Mouse (Mus musculus) forebrain, embryonic 11.5 days (tissue): Measurements from ENCODE around the gene Mroh2a. TPM values are rescaled to one million over a fixed set of nuclear protein-coding genes. Genes with fewer than 3 reads are reported as not detected.
A peak's percentile ranks its signal among the peaks of the same experiment; 100 is the strongest.

ENCODE experiments used
- ATAC-seq: fragments of 200-750 bp; cut with Nextera tagmentation; replicated peaks from 2 replicates; pipeline ENCODE4 v1.8.0; 2017; ENCODE audit warnings: moderate TSS enrichment; ENCODE audit not compliant: low FRiP score
- DNase-seq: peaks from one replicate; pipeline ENCODE4 v3.0.0-alpha.2; 2017; ENCODE audit warnings: low spot score
- H3K27ac ChIP-seq: fragments of 300-500 bp; sonication (generic); 2 replicates; pipeline ENCODE4 v1.5.1; 2014; ENCODE audit warnings: low read depth, low read length
- H3K27me3 ChIP-seq: fragments of 300-500 bp; sonication (generic); 2 replicates; pipeline ENCODE4 v1.6.1; 2014; ENCODE audit warnings: mild to moderate bottlenecking, low read length, mixed read lengths; ENCODE audit not compliant: control insufficient read depth, insufficient read depth
- H3K36me3 ChIP-seq: fragments of 300-500 bp; sonication (generic); 2 replicates; pipeline ENCODE4 v1.6.1; 2014; ENCODE audit warnings: mild to moderate bottlenecking, low read length, moderate library complexity, mixed read lengths; ENCODE audit not compliant: control insufficient read depth, insufficient read depth
- H3K4me1 ChIP-seq: fragments of 300-500 bp; sonication (generic); replicated peaks from 2 replicates; pipeline ENCODE4 v1.6.1; 2014; ENCODE audit warnings: low read length, mixed read lengths; ENCODE audit not compliant: control insufficient read depth, insufficient read depth
- H3K4me2 ChIP-seq: fragments of 300-500 bp; sonication (generic); 2 replicates; pipeline ENCODE4 v1.6.1; 2014; ENCODE audit warnings: low read depth, mild to moderate bottlenecking, low read length, moderate library complexity, mixed read lengths; ENCODE audit not compliant: severe bottlenecking
- H3K4me3 ChIP-seq: fragments of 300-500 bp; sonication (generic); 2 replicates; pipeline ENCODE4 v1.5.1; 2014; ENCODE audit warnings: low read depth, low read length
- H3K9ac ChIP-seq: fragments of 300-500 bp; sonication (generic); 2 replicates; pipeline ENCODE4 v1.6.1; 2014; ENCODE audit warnings: low read length
- H3K9me3 ChIP-seq: fragments of 300-500 bp; sonication (generic); 2 replicates; pipeline ENCODE4 v1.6.1; 2016; ENCODE audit warnings: low read length, mixed read lengths; ENCODE audit not compliant: control insufficient read depth
- WGBS: fragments of 180-500 bp; shearing (Covaris S2); extraction: QIAGEN DNeasy Blood & Tissue Kit; methylation state at CpG from one replicate; pipeline ENCODE4 v1.1.7; 2014; 5-methylcytosine and 5-hydroxymethylcytosine counted together
- polyA plus RNA-seq: library from polyadenylated mRNA; unstranded; fragments of >200 nt; fragmentation: Nextera tagmentation; extraction: Ambion mirVana; gene quantifications from 2 replicates; pipeline ENCODE4 v1.2.1, GENCODE M21; 2014

Mroh2a gene
- polyA plus RNA-seq, 1 experiment from 2014 or later = 2.5 TPM

DNA sequence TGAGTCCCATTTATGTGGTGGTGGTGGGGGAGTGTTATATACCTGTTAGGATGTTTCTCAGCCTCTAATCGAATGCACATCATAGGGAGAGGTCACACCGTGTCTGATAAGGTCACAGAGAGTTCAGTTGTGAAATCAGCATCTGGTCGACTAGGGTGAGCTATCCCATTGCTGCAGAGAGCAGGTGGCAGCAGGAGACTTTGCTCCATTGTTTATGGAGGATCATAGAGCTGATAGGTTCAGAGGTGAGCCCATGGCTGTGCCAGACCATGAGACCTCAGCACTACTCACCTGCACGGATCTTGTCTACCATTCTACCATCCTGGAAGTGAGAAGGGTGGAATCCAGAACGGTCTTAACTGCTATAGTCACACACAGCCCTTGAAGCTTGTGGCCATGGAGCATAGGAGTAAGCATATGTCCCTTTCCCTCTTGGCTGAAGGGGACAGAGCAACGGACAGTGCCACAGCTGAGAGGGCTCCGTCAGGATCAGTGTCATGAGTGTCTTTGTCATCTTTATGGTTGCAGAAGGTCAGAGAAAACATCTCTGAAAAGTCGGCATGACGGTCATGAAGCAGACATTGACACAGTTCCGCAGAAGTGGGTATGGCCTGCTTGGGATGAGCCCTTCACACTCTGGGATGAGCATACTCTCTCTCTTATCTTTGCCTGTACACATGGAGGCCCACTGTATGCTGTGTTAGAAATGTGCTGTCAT, 57.6 kb downstream of the Mroh2a start:
- Histone ChIP-seq H3K9ac (no peak overlapping the region), H3K9me3 (peaks cover 66% of the 10 kb centered on the region), H3K27me3 (no peaks in the 10 kb centered on the region), H3K4me3 (no peak overlapping the region), H3K36me3 (no peaks in the 10 kb centered on the region), H3K4me2 (no peak overlapping the region), H3K27ac (no peak overlapping the region), H3K4me1 (no peaks in the 10 kb centered on the region)
- DNase-seq = no peak
- ATAC-seq = peak; percentile 9
- 64% methylated on average over 10 of the region's 10 CpGs for WGBS

- ATAC-seq (peak; percentile 8; the same call in 1 of the 2 replicates), DNase-seq (no peak)
- H3K4me2 ChIP-seq = no peak overlapping the region
- H3K4me3 ChIP-seq = no peak overlapping the region
- no peaks in the 10 kb centered on the region for H3K27me3 ChIP-seq
- no peaks in the 10 kb centered on the region for H3K36me3 ChIP-seq
- no peak overlapping the region for H3K27ac ChIP-seq
- no peaks in the 10 kb centered on the region for H3K4me1 ChIP-seq
- peaks cover 71% of the 10 kb centered on the region for H3K9me3 ChIP-seq
- WGBS = 66% methylated on average over 7 of the region's 7 CpGs
- no peak overlapping the region for H3K9ac ChIP-seq
Measured at GRCm38 (mm10) chr1:88284946-88285320, 58.1 kb downstream of the Mroh2a start.

- H3K27me3 ChIP-seq = no peaks in the 10 kb centered on the region
- no peaks in the 10 kb centered on the region for H3K36me3 ChIP-seq
- DNase-seq (no peak), ATAC-seq (no peak)
- no peaks in the 10 kb centered on the region for H3K4me1 ChIP-seq
- H3K9ac ChIP-seq = no peak overlapping the region
- 72% methylated on average over 5 of the region's 5 CpGs for WGBS
- H3K9me3 ChIP-seq = peaks cover 78% of the 10 kb centered on the region
- no peak overlapping the region for H3K4me3 ChIP-seq
- H3K4me2 ChIP-seq = no peak overlapping the region
- no peak overlapping the region for H3K27ac ChIP-seq
Measured at GRCm38 (mm10) chr1:88285652-88286051, 58.9 kb downstream of the Mroh2a start.

GRCm38 (mm10) chr1:88286136-88286845, 59.5 kb downstream of the Mroh2a start:
- 84% methylated on average over 15 of the region's 15 CpGs for WGBS
- H3K9me3 ChIP-seq = peaks cover 80% of the 10 kb centered on the region
- H3K4me2 ChIP-seq = no peak overlapping the region
- H3K27ac ChIP-seq = no peak overlapping the region
- no peaks in the 10 kb centered on the region for H3K4me1 ChIP-seq
- H3K36me3 ChIP-seq = no peaks in the 10 kb centered on the region
- no peak overlapping the region for H3K9ac ChIP-seq
- no peaks in the 10 kb centered on the region for H3K27me3 ChIP-seq
- H3K4me3 ChIP-seq = no peak overlapping the region
- ATAC-seq (no peak), DNase-seq (no peak)

- H3K9me3 ChIP-seq = peaks cover 82% of the 10 kb centered on the region
- no peak for ATAC-seq
- H3K27ac ChIP-seq = no peak overlapping the region
- H3K27me3 ChIP-seq = no peaks in the 10 kb centered on the region
- H3K36me3 ChIP-seq = no peaks in the 10 kb centered on the region
- no peak overlapping the region for H3K9ac ChIP-seq
- H3K4me2 ChIP-seq = no peak overlapping the region
- no peak overlapping the region for H3K4me3 ChIP-seq
- WGBS = 76% methylated on average over 13 of the region's 13 CpGs
- DNase-seq = no peak
- no peaks in the 10 kb centered on the region for H3K4me1 ChIP-seq
Measured at GRCm38 (mm10) chr1:88286887-88287696, 60.3 kb downstream of the Mroh2a start.

GRCm38 (mm10) chr1:88287697-88287980, 60.9 kb downstream of the Mroh2a start:
- Histone ChIP-seq H3K27ac (no peak overlapping the region), H3K4me1 (no peaks in the 10 kb centered on the region), H3K27me3 (no peaks in the 10 kb centered on the region), H3K4me3 (no peak overlapping the region), H3K4me2 (no peak overlapping the region), H3K9me3 (peaks cover 83% of the 10 kb centered on the region), H3K9ac (no peak overlapping the region), H3K36me3 (no peaks in the 10 kb centered on the region)
- ATAC-seq (no peak), DNase-seq (peak; percentile 81)
- WGBS = 41% methylated on average over 5 of the region's 5 CpGs

GRCm38 (mm10) chr1:88288056-88288788, 61.4 kb downstream of the Mroh2a start:
- no peaks in the 10 kb centered on the region for H3K4me1 ChIP-seq
- H3K9me3 ChIP-seq = peaks cover 77% of the 10 kb centered on the region
- H3K4me3 ChIP-seq = no peak overlapping the region
- no peak overlapping the region for H3K4me2 ChIP-seq
- ATAC-seq (no peak), DNase-seq (no peak)
- WGBS = 44% methylated on average over 3 of the region's 3 CpGs
- no peaks in the 10 kb centered on the region for H3K36me3 ChIP-seq
- no peak overlapping the region for H3K9ac ChIP-seq
- no peak overlapping the region for H3K27ac ChIP-seq
- H3K27me3 ChIP-seq = no peaks in the 10 kb centered on the region

DNA sequence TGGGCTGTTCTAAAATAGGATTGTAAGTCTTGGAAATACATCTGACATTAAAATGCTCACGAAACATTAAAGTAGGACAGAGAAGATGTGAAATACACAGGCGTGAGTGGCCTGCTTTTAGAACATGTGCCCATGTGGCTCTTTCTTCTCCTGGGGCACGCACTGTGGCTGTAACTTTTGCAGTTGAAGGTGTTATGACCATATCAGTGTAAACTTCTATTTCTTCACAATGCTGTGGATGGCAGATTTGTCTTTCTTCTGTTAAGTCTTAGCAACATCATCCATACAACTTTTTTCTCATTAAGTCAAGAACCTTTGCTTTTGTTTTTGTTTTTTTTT, 62.0 kb downstream of the Mroh2a start:
- H3K4me2 ChIP-seq = no peak overlapping the region
- H3K27ac ChIP-seq = no peak overlapping the region
- ATAC-seq = no peak
- no peaks in the 10 kb centered on the region for H3K4me1 ChIP-seq
- DNase-seq = no peak
- no peak overlapping the region for H3K9ac ChIP-seq
- 80% methylated on average over 3 of the region's 3 CpGs for WGBS
- H3K9me3 ChIP-seq = peaks cover 73% of the 10 kb centered on the region
- no peaks in the 10 kb centered on the region for H3K27me3 ChIP-seq
- H3K36me3 ChIP-seq = no peaks in the 10 kb centered on the region
- no peak overlapping the region for H3K4me3 ChIP-seq
